Mouse (Mus musculus) c-Kit-positive CD71-positive TER-119-positive erythroid progenitor cells, embryonic 14.5 days (primary cell): ENCODE results near the gene Gkap1.

Experiments used
- DNase-seq: peaks from one replicate; pipeline ENCODE4 v3.0.0-alpha.2; 2013; ENCODE audit warnings: low spot score

The Gkap1 gene

GRCm38 (mm10) chr13:58197981-58198640 is 77.4 kb downstream of the Gkap1 start:
- DNase-seq = no peak

- DNase-seq = no peak
Measured at GRCm38 (mm10) chr13:58197211-58197610, 78.3 kb downstream of the Gkap1 start.

- no peak for DNase-seq
Measured at GRCm38 (mm10) chr13:58194908-58195307, 80.6 kb downstream of the Gkap1 start.

- DNase-seq = no peak
Measured at GRCm38 (mm10) chr13:58193221-58193620, 82.3 kb downstream of the Gkap1 start.

GRCm38 (mm10) chr13:58192146-58192545 is 83.4 kb downstream of the Gkap1 start:
- no peak for DNase-seq

GRCm38 (mm10) chr13:58191516-58191915 is 84.0 kb downstream of the Gkap1 start:
- DNase-seq = no peak

GRCm38 (mm10) chr13:58189473-58189872 is 86.0 kb downstream of the Gkap1 start:
- DNase-seq = no peak

- peak; percentile 81 for DNase-seq
Measured at GRCm38 (mm10) chr13:58188412-58188811, 87.1 kb downstream of the Gkap1 start.

- DNase-seq = no peak
Measured at GRCm38 (mm10) chr13:58187751-58188150, 87.7 kb downstream of the Gkap1 start.

GRCm38 (mm10) chr13:58186281-58186680 is 89.2 kb downstream of the Gkap1 start:
- DNase-seq = no peak

- no peak for DNase-seq
Measured at GRCm38 (mm10) chr13:58184111-58184510, 91.4 kb downstream of the Gkap1 start.
